Mouse (Mus musculus): Measurements from ENCODE around the gene Dph1.

Dph1 gene

GRCm38 (mm10) chr11:75190905-75191441 is at the start of gene Dph1:
Gene Dph1, minus strand, starts transcription at chr11:75191241.
- no peak for DNase-seq (ENCODE audit: low spot score)

GRCm38 (mm10) chr11:75240158-75240934 is 49.3 kb upstream of the Dph1 start:
- DNase-seq (ENCODE audit: low spot score): no peak

- peak; percentile 50 for DNase-seq (ENCODE audit: low spot score)
Measured at GRCm38 (mm10) chr11:75234745-75235144, 43.7 kb upstream of the Dph1 start.

GRCm38 (mm10) chr11:75232434-75232833 is 41.4 kb upstream of the Dph1 start:
- no peak for DNase-seq (ENCODE audit: low spot score)

- DNase-seq (ENCODE audit: low spot score): no peak
Measured at GRCm38 (mm10) chr11:75231756-75232155, 40.7 kb upstream of the Dph1 start.

GRCm38 (mm10) chr11:75230272-75230760 is 39.3 kb upstream of the Dph1 start:
- no peak for DNase-seq (ENCODE audit: low spot score)

- no peak for DNase-seq (ENCODE audit: low spot score)
Measured at GRCm38 (mm10) chr11:75229289-75229688, 38.2 kb upstream of the Dph1 start.

- no peak for DNase-seq (ENCODE audit: low spot score)
Measured at GRCm38 (mm10) chr11:75227632-75228031, 36.6 kb upstream of the Dph1 start.

- no peak for DNase-seq (ENCODE audit: low spot score)
Measured at GRCm38 (mm10) chr11:75224835-75225234, 33.8 kb upstream of the Dph1 start.

GRCm38 (mm10) chr11:75224062-75224461 is 33.0 kb upstream of the Dph1 start:
- DNase-seq (ENCODE audit: low spot score): no peak

GRCm38 (mm10) chr11:75220517-75221145 is 29.6 kb upstream of the Dph1 start:
- no peak for DNase-seq (ENCODE audit: low spot score)

- peak; percentile 34 for DNase-seq (ENCODE audit: low spot score)
Measured at GRCm38 (mm10) chr11:75220115-75220514, 29.1 kb upstream of the Dph1 start.

- DNase-seq (ENCODE audit: low spot score): no peak
Measured at GRCm38 (mm10) chr11:75214081-75214950, 23.3 kb upstream of the Dph1 start.

GRCm38 (mm10) chr11:75213372-75214080 is 22.5 kb upstream of the Dph1 start:
- no peak for DNase-seq (ENCODE audit: low spot score)

- DNase-seq (ENCODE audit: low spot score): no peak
Measured at GRCm38 (mm10) chr11:75212876-75213275, 21.8 kb upstream of the Dph1 start.

- DNase-seq (ENCODE audit: low spot score): peak; percentile 23
Measured at GRCm38 (mm10) chr11:75212031-75212667, 21.1 kb upstream of the Dph1 start.

- DNase-seq (ENCODE audit: low spot score): no peak
Measured at GRCm38 (mm10) chr11:75210755-75211154, 19.7 kb upstream of the Dph1 start.

GRCm38 (mm10) chr11:75210093-75210492 is 19.1 kb upstream of the Dph1 start:
- DNase-seq (ENCODE audit: low spot score): no peak

- no peak for DNase-seq (ENCODE audit: low spot score)
Measured at GRCm38 (mm10) chr11:75209363-75209762, 18.3 kb upstream of the Dph1 start.

GRCm38 (mm10) chr11:75206347-75206746 is 15.3 kb upstream of the Dph1 start:
- DNase-seq (ENCODE audit: low spot score): no peak

GRCm38 (mm10) chr11:75204472-75204871 is 13.4 kb upstream of the Dph1 start:
- DNase-seq (ENCODE audit: low spot score): no peak
